Mouse (Mus musculus): ENCODE measurements around the gene Cops4. TPM values are rescaled to one million over a fixed set of nuclear protein-coding genes. Genes with fewer than 3 reads are reported as not detected.

The Cops4 gene
- polyA plus RNA-seq (2017; shearing (Covaris generic)): 100 to 1,000 TPM; 104 to 110 TPM

GRCm38 (mm10) chr5:100518049-100519026, at the start of gene Cops4:
Cops4 (plus strand) TSS chr5:100518309.

GRCm38 (mm10) chr5:100500458-100500961, 17.6 kb upstream of the Cops4 start, which contains the start of gene Lin54:
Lin54 (minus strand) TSS chr5:100500639.

GRCm38 (mm10) chr5:100572069-100572468, 54.0 kb downstream of the Cops4 start, which contains the start of gene Plac8:
Plac8 (minus strand) TSS chr5:100572245.

Other genes starting within 250 kb of the Cops4 start
- 100 to 1,000 TPM in 1 of 2 experiments, 10 to 100 TPM in 1; 95.2 to 114 TPM for gene Sec31a, start 102.1 kb upstream of the Cops4 start, polyA plus RNA-seq (2017; shearing (Covaris generic))
- gene Lin54, start 17.7 kb upstream of the Cops4 start, polyA plus RNA-seq (2017; shearing (Covaris generic)): 10 to 100 TPM; 14.7 to 19.8 TPM
- 1 to 10 TPM; 5.7 to 8.8 TPM for gene Plac8, start 53.9 kb downstream of the Cops4 start, polyA plus RNA-seq (2017; shearing (Covaris generic))
- 10 to 100 TPM; 37.7 to 40.1 TPM for gene Coq2, start 156.8 kb downstream of the Cops4 start, polyA plus RNA-seq (2017; shearing (Covaris generic))
- gene Hpse, start 201.4 kb downstream of the Cops4 start, polyA plus RNA-seq (2017; shearing (Covaris generic)): 1 to 10 TPM; 1.2 to 3.9 TPM

Measured in inflammation-experienced regulatory T-cells (primary cell).